Mouse (Mus musculus): ENCODE measurements at regions not wholly inside any gene's neighbourhood (a gene's known extent, or its start where the extent isn't known, plus 50 kb on each side); places are given as distances from the start of the nearest gene placed in this dataset.

DNA sequence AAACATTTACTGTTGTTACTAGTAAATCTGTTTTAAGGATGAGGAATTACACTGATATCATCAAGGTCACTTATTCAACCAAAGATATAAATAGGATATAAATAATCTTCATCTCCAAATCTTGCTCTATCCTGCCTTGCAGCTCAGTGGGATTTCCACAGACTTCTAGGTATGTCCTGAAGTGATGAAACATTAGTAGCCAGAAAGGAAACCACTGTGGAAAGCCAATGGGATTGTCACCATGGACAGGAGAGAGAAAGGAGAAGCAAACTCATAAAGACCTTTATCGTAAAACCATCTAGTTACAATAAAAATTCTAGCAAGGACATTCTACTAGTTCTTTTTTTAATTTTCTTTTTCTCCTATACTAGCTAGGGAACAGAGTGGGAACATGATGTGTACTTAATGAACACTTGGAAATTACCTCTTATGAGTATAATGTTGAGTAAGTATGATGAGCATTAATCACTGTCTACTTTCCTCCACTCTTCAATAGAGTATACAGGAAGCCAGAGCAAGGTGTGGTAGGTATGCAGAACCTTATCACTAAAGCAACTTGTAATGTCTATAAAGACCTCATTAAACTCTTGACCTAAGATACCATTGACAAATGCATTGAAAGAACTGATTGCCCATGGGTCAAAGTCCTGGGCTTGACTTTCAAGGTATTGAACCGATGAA lies 219.4 kb upstream of the Atp2b1 start:
- no peaks in the 10 kb centered on the region for H3K36me3 ChIP-seq (ENCODE audit: control insufficient read depth, insufficient read depth, low read length)
- no peak for DNase-seq
- no peak overlapping the region for H3K27ac ChIP-seq (ENCODE audit: control insufficient read depth, insufficient read depth, low read length)
- H3K4me3 ChIP-seq (ENCODE audit: control insufficient read depth, insufficient read depth, low read length) = no peak overlapping the region
- H3K4me1 ChIP-seq (replicated peaks; ENCODE audit: control insufficient read depth, insufficient read depth, low read length) = no peaks in the 10 kb centered on the region
- no peaks in the 10 kb centered on the region for H3K27me3 ChIP-seq (ENCODE audit: control insufficient read depth, insufficient read depth, low read length)
- 96% methylated on average over 2 of the region's 2 CpGs for WGBS
- TF ChIP-seq POLR2A (IDR thresholded peaks at IDR 0.05; ENCODE audit: control insufficient read depth, extremely low read depth, insufficient read depth, low read length, poor library complexity) = no peak
- TF ChIP-seq CTCF (IDR thresholded peaks at IDR 0.05; ENCODE audit: borderline replicate concordance, control insufficient read depth, extremely low read depth, insufficient read depth, low read length, poor library complexity) = no peak

DNA sequence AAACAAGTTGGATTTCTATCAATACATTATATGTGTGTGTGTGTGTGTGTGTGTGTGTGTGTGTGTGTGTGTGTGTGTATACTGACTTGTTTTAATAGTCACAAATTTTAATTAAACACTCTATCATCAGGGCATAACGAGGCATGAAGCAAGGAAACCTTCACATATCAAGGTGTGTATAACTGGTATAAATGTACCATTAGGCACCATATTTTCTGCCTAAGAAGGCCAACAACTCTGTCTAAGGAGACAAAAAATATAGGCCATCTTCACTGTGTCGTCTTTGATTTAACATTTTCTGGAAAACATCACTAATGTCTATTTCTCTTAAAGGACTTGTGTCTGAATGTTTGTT lies 218.9 kb upstream of the Atp2b1 start:
- no peaks in the 10 kb centered on the region for H3K27me3 ChIP-seq (ENCODE audit: control insufficient read depth, insufficient read depth, low read length)
- H3K36me3 ChIP-seq (ENCODE audit: control insufficient read depth, insufficient read depth, low read length) = no peaks in the 10 kb centered on the region
- WGBS = 94% methylated on average over 2 of the region's 2 CpGs
- H3K27ac ChIP-seq (ENCODE audit: control insufficient read depth, insufficient read depth, low read length) = no peak overlapping the region
- no peaks in the 10 kb centered on the region for H3K4me1 ChIP-seq (replicated peaks; ENCODE audit: control insufficient read depth, insufficient read depth, low read length)
- TF ChIP-seq CTCF (IDR thresholded peaks at IDR 0.05; ENCODE audit: borderline replicate concordance, control insufficient read depth, extremely low read depth, insufficient read depth, low read length, poor library complexity) (no peak), POLR2A (IDR thresholded peaks at IDR 0.05; ENCODE audit: control insufficient read depth, extremely low read depth, insufficient read depth, low read length, poor library complexity) (no peak)
- no peak overlapping the region for H3K4me3 ChIP-seq (ENCODE audit: control insufficient read depth, insufficient read depth, low read length)
- no peak for DNase-seq

DNA sequence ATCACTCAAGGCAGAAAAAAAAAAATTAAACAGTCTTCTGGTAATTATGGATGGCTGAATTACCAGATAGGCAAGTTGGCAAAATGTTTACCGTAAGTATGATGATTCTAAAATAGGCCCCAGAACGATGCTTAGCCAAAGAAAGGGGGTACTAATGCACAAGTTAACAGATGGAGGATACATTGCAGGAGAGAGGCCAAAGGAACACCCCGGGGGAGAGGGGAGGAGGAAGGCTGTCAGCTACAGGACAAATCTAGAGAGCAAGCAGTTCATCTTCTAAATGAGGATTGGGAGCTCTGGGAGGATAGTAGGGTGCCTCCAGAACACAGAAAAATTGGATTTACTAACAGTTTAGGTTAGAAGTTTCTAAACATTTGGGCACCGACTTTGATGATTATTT lies 216.3 kb upstream of the Atp2b1 start:
- H3K36me3 ChIP-seq (ENCODE audit: control insufficient read depth, insufficient read depth, low read length) = no peaks in the 10 kb centered on the region
- no peak for TF ChIP-seq CTCF (IDR thresholded peaks at IDR 0.05; ENCODE audit: borderline replicate concordance, control insufficient read depth, extremely low read depth, insufficient read depth, low read length, poor library complexity)
- no peak for TF ChIP-seq POLR2A (IDR thresholded peaks at IDR 0.05; ENCODE audit: control insufficient read depth, extremely low read depth, insufficient read depth, low read length, poor library complexity)
- H3K4me3 ChIP-seq (ENCODE audit: control insufficient read depth, insufficient read depth, low read length) = no peak overlapping the region
- no peak for DNase-seq
- 89% methylated on average over 4 of the region's 4 CpGs for WGBS
- no peaks in the 10 kb centered on the region for H3K27me3 ChIP-seq (ENCODE audit: control insufficient read depth, insufficient read depth, low read length)
- H3K4me1 ChIP-seq (replicated peaks; ENCODE audit: control insufficient read depth, insufficient read depth, low read length) = no peaks in the 10 kb centered on the region
- H3K27ac ChIP-seq (ENCODE audit: control insufficient read depth, insufficient read depth, low read length) = no peak overlapping the region

DNA sequence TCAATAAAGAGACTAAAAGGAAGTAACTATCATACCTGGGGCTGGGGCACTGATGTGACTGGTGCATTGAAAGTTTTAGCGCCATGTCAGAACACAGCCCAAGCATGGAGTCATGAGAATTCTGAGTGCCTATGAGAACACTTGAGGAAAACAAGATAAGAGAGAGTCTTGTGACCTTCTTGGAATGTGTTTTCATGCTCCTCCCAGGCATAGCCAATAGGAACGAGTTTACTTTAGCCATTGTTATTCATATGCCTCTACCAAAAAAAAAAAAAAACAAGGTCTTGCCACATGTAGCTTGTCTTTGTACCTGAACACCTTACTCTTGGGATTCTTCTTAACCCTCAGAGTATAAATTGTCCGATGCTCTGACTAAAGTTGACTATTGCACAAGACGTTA lies 214.6 kb upstream of the Atp2b1 start:
- TF ChIP-seq CTCF (IDR thresholded peaks at IDR 0.05; ENCODE audit: borderline replicate concordance, control insufficient read depth, extremely low read depth, insufficient read depth, low read length, poor library complexity) = no peak
- no peak for TF ChIP-seq POLR2A (IDR thresholded peaks at IDR 0.05; ENCODE audit: control insufficient read depth, extremely low read depth, insufficient read depth, low read length, poor library complexity)
- no peak for DNase-seq
- H3K36me3 ChIP-seq (ENCODE audit: control insufficient read depth, insufficient read depth, low read length) = no peaks in the 10 kb centered on the region
- H3K4me3 ChIP-seq (ENCODE audit: control insufficient read depth, insufficient read depth, low read length) = no peak overlapping the region
- H3K4me1 ChIP-seq (replicated peaks; ENCODE audit: control insufficient read depth, insufficient read depth, low read length) = no peaks in the 10 kb centered on the region
- H3K27ac ChIP-seq (ENCODE audit: control insufficient read depth, insufficient read depth, low read length) = no peak overlapping the region
- WGBS = 95% methylated on average over 4 of the region's 4 CpGs
- H3K27me3 ChIP-seq (ENCODE audit: control insufficient read depth, insufficient read depth, low read length) = no peaks in the 10 kb centered on the region

DNA sequence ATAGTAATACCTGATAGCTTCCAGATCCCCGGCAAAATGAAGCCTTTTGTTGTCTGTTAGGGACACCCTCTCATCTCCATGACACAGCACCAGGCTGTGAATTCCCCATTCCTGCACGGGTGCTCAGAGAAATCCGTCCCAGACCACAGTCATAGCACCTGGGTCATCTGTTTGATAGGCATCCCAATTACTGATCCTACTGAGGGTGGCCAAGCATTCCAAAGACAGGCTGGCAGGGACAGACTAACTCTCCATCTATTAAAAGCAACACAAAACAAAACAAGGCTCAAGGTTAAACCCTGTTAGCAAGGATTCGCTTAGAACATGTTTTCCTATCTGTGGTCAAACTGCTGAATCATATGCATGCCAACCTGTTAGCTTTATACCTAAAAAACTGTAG lies 213.8 kb upstream of the Atp2b1 start:
- no peak overlapping the region for H3K4me3 ChIP-seq (ENCODE audit: control insufficient read depth, insufficient read depth, low read length)
- H3K36me3 ChIP-seq (ENCODE audit: control insufficient read depth, insufficient read depth, low read length) = no peaks in the 10 kb centered on the region
- no peaks in the 10 kb centered on the region for H3K27me3 ChIP-seq (ENCODE audit: control insufficient read depth, insufficient read depth, low read length)
- TF ChIP-seq POLR2A (IDR thresholded peaks at IDR 0.05; ENCODE audit: control insufficient read depth, extremely low read depth, insufficient read depth, low read length, poor library complexity) = no peak
- no peak for TF ChIP-seq CTCF (IDR thresholded peaks at IDR 0.05; ENCODE audit: borderline replicate concordance, control insufficient read depth, extremely low read depth, insufficient read depth, low read length, poor library complexity)
- no peak overlapping the region for H3K27ac ChIP-seq (ENCODE audit: control insufficient read depth, insufficient read depth, low read length)
- 78% methylated on average over 4 of the region's 4 CpGs for WGBS
- H3K4me1 ChIP-seq (replicated peaks; ENCODE audit: control insufficient read depth, insufficient read depth, low read length) = no peaks in the 10 kb centered on the region
- no peak for DNase-seq

DNA sequence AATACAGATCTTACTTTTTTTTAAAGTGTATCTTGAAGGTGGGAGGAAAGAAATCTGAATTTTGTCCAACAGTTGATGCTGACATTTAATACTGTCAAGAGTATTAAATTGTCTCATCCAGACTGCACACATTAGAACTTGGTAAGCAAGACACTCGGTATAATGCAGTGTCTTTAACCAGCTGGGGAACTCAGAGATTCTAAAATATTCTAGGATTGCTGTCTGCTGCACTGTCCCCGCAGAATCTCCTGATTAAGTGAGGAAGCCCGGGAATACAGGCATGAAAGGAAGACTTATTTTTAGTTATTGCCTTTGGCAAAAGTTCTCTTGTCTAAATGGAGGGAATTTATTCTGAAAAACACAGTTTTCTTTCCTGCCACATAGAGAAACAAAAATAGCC lies 212.9 kb upstream of the Atp2b1 start:
- H3K4me1 ChIP-seq (replicated peaks; ENCODE audit: control insufficient read depth, insufficient read depth, low read length) = no peaks in the 10 kb centered on the region
- TF ChIP-seq CTCF (IDR thresholded peaks at IDR 0.05; ENCODE audit: borderline replicate concordance, control insufficient read depth, extremely low read depth, insufficient read depth, low read length, poor library complexity) = no peak
- no peak for TF ChIP-seq POLR2A (IDR thresholded peaks at IDR 0.05; ENCODE audit: control insufficient read depth, extremely low read depth, insufficient read depth, low read length, poor library complexity)
- no peaks in the 10 kb centered on the region for H3K27me3 ChIP-seq (ENCODE audit: control insufficient read depth, insufficient read depth, low read length)
- H3K4me3 ChIP-seq (ENCODE audit: control insufficient read depth, insufficient read depth, low read length) = no peak overlapping the region
- no peak for DNase-seq
- H3K36me3 ChIP-seq (ENCODE audit: control insufficient read depth, insufficient read depth, low read length) = no peaks in the 10 kb centered on the region
- 82% methylated on average over 3 of the region's 3 CpGs for WGBS
- H3K27ac ChIP-seq (ENCODE audit: control insufficient read depth, insufficient read depth, low read length) = no peak overlapping the region
